Mouse (Mus musculus): ENCODE data around the gene Rab27a.
"Not testable (repeated sequence)": the region's sequence is repeated elsewhere in the genome, so short reads cannot be mapped to it uniquely, and the experiment has no call there.

Rab27a gene

DNA sequence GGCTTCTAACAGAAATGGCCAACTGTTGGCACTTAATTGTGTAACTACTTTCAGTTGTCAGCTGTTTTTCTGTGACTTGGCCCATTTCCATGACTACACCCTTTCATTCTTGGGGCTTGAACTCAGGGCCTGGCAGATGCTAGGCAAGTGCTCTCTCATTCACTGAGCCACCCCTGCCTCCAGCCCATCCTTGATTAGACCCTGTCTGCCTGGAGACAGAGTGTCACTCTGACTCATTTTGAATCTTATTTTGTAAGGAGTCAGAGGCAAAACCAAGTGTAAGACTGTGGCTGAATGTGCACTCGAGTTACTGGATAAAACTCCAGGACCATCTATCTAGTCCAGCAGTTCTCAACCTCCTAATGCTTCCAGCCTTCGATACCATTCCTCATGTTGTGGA is 3.3 kb downstream of the Rab27a start:
- no peak for DNase-seq (ENCODE audit: low spot score)

GRCm38 (mm10) chr9:73048927-73049326 is 4.3 kb downstream of the Rab27a start:
- peak; percentile 32 for DNase-seq (ENCODE audit: low spot score)

GRCm38 (mm10) chr9:73049833-73050232 is 5.2 kb downstream of the Rab27a start:
- DNase-seq (ENCODE audit: low spot score): no peak

DNA sequence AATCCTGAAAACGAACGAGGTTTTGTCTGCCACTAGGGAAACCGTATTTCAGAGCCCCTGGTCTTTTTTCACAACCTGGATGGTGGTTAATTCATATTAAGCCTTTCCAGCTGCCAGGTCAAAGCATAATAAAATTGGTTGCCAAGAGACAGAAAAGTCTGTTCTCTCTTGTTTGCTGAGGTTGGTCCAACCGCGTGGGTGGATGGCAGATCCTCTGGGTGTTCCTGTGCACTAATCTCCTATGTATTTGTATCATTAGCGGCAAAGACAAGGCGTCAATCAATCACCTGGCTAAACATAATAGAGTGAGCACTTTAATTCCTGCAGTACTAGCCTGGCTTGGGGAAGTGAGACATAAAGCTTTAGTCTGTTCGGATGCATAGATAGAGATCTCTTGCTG is 6.0 kb downstream of the Rab27a start:
- no peak for DNase-seq (ENCODE audit: low spot score)

- no peak for DNase-seq (ENCODE audit: low spot score)
These were observed 10.8 kb downstream of the Rab27a start for GRCm38 (mm10) chr9:73055441-73055911.

- DNase-seq (ENCODE audit: low spot score): no peak
These were observed 14.6 kb downstream of the Rab27a start for GRCm38 (mm10) chr9:73059224-73059623.

DNA sequence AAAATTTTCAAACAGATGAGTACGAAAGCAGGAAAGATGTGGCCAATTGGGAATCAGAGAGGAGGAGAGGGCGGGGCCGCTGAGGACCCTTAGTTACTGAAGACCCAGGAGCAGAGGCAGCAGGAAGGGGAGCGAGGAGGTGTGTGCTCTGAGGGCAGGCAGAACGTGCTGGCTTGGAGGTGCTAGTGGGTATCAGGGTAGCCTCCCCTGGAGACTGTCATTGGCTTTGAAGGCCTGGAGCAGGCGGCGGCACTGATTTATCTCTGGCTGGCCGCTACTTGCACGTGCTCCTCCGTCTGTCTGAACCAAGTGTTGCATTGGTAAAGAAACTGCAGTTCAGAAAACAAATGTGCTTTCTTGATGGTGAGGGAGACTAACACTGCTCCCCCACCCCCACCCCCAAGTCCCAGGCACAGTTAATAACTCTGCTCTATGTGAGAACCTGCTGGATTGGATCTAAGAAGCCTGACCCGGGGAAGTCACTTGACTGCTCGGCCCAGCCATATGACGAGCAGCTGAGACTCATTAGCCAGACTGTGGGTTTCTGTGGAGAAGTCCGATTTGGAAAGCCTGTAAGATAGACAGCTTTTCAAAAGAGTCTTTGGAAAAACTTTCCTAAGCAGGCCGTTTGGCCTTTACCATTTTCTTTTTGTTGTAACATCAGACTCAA is 19.1 kb downstream of the Rab27a start:
- DNase-seq (ENCODE audit: low spot score): peak; percentile 52

GRCm38 (mm10) chr9:73067086-73067485 is 22.4 kb downstream of the Rab27a start:
- DNase-seq (ENCODE audit: low spot score): peak; percentile 68

GRCm38 (mm10) chr9:73068230-73068679 is 23.6 kb downstream of the Rab27a start:
- DNase-seq (ENCODE audit: low spot score): peak; percentile 19

GRCm38 (mm10) chr9:73068688-73069087 is 24.0 kb downstream of the Rab27a start:
- no peak for DNase-seq (ENCODE audit: low spot score)

DNA sequence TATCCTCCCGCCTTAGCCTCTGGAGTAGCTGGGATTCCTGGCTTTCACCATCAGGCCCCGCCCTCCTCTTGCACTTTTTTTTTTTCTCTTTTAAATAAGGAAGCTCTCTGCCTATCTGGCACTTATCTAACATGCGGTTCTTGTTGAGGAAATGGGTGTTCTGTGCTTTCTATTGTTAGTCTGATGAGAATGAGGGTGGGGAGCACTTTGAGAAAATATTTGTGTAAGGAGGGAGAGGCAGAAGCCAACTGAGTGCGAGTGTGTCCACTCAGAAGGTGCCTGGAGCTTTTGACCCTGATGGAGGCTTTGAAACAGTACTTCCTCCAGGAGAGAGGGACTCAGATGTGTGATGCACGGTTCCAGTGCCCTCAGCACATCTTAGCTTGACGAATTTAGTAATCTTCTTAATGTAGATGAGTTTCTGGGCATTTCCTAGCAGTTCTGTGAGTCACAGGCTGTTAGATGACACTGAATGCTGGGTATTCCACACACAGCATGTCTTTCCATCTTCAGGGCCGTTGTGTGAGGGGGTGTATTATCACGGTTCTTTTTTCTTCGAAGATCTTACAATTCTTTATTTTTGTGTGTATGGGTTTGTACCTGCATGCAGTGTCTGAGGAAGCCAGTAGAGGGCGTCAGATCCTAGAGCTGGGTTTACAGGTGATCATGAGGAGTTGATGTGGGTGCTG is 26.5 kb downstream of the Rab27a start:
- no peak for DNase-seq (ENCODE audit: low spot score)

DNA sequence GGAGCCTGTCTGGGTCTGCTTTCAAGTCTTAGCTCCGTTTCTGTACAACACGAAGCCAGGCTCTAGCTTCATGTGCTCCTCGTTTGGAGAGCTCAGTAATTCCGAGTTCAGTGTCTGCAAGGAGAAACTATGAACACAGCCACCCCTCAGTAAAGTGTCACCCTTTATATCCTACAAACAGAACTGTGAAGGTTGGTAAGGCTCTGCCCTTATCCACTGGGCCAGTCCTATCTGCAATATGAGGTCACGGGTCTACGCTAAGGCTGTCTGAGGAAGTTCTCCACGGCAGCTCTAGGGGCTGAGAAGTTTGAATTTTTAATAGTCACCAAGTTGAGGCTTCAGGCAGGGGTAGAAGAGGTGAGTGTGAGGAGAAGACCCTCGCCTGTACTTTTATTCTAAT is 27.8 kb downstream of the Rab27a start:
- DNase-seq (ENCODE audit: low spot score): no peak

GRCm38 (mm10) chr9:73073169-73073568 is 28.5 kb downstream of the Rab27a start:
- DNase-seq (ENCODE audit: low spot score): no peak

- not testable (repeated sequence) for DNase-seq (ENCODE audit: low spot score)
These were observed 34.7 kb downstream of the Rab27a start for GRCm38 (mm10) chr9:73079349-73079748.

- no peak for DNase-seq (ENCODE audit: low spot score)
These were observed 35.2 kb downstream of the Rab27a start for GRCm38 (mm10) chr9:73079801-73080325.

- no peak for DNase-seq (ENCODE audit: low spot score)
These were observed 37.8 kb downstream of the Rab27a start for GRCm38 (mm10) chr9:73082291-73083000.

- no peak for DNase-seq (ENCODE audit: low spot score)
These were observed 39.3 kb downstream of the Rab27a start for GRCm38 (mm10) chr9:73083956-73084355.

DNA sequence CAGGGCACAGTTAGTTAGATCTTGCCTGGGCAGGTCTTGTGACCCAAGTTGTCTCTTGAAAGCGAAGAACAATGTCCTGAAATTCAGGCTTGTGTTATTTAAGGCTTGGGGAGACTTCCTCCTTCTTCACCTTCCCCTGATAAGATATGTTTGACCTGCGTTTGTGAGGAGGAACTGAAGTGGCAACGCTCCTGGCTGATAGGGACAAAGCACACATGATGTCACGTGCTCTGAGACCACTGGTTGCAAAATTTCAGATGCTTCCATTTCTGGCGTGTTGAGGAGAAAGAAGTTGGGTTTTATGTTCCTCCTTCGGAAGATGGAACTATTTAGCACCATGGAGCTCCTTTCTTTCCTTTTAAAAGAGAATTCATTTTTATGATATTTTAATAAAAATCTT is 41.2 kb downstream of the Rab27a start:
- no peak for DNase-seq (ENCODE audit: low spot score)

DNA sequence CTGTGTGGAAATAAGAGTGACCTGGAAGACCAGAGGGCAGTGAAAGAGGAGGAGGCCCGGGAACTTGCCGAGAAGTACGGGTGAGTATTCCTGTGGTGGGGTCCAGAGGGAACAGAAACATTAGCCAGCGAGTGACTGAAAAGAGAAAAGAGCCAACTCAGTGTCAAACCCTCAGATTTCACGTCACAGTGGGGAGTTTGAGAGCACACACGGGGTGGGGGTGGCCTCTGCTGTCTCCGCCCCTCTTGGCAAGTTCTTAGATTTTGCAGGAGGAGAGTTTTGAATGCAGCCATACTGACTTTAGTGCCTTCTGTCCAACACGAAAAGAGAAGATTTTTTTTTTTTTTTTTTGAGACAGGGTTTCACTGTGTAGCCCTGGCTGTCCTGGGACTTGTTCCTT is 42.5 kb downstream of the Rab27a start:
- DNase-seq (ENCODE audit: low spot score): no peak

DNA sequence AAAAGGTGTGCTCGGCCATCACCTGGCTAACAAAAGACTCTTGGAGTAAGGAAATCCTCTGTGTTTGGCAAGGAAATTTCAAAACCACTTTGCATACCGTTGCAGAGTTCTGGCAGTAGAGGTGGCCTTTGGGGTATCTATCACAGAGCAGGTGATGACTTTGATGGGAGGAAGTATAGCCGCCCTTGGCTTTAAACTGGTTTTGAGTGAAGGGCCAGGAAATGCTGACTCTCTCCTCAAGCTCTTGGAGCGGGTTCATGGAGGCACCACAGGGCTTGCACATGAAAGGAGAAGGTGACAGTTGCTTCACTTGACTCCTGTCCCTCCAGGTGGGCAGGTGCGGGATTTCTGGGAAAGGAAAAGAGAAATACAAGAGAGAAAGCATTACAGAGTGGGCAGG is 42.9 kb downstream of the Rab27a start:
- DNase-seq (ENCODE audit: low spot score): no peak

DNA sequence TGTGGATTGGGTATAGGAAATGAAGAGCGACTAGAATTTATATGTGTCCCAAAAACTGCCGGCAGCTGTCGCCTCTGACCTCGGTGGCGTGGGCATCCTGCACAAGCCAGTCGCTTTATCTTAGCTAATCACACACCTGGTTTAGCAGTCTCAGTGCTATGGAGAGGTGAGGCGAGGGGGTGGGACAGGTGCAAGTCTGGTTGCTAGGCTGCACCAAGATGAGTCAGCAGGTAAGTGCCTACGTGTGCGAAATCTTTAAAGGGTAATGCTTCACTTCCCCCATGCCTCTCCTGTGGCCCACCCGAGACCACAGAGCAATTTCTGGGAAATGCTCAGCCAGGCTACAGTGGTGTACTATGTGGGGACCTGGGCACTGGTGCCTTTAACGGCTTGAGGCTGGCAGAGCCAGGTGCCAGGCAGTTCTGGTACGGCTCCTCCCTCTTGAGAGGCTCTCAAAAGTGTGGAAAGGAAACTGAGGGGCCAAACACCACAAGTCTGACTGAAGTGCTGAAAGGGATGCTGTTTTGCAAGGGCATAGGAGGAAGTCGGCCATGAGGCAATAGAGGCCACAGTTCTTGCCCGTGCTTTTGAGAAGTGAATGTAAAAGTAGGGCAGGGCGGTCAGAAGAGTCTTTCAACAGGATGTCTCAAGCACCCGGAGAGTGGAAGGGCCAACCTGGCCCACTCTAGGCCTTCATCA is 44.7 kb downstream of the Rab27a start:
- DNase-seq (ENCODE audit: low spot score): no peak

DNA sequence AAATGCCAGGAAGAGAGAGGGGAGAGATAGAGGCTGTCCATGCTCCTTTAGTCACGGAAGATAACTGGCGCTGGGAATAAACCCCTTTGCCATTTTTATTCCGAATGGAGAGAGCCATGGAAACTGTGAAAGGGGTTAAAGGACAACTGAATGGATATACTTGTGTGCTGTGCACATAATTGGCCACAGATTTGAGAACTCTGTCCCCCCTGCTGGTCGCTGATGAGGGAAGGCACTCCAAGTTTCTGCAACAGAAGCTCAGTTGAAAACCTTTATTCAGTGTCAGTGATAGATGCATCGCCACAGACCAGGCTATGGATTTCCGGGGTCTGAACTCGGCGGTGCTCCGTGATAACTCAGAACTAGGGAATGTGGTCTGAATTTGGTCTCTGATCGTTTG is 45.5 kb downstream of the Rab27a start:
- DNase-seq (ENCODE audit: low spot score): no peak

Measured in embryo, embryonic 10.5 days (tissue).